Mouse (Mus musculus) testis, adult 2 months (tissue): ENCODE measurements at regions not wholly inside any gene's neighbourhood (a gene's known extent, or its start where the extent isn't known, plus 50 kb on each side); places are given as distances from the start of the nearest gene placed in this dataset.

Source experiments
- CTCF ChIP-seq: fragments of 200-500 bp; IDR thresholded peaks from 2 replicates; pipeline ENCODE4 v1.5.1; 2012; ENCODE audit warnings: low read depth, mild to moderate bottlenecking, inconsistent platforms, low read length, moderate library complexity; ENCODE audit not compliant: control insufficient read depth, insufficient read depth, insufficient replicate concordance
- POLR2A ChIP-seq: fragments of 200-500 bp; IDR thresholded peaks from 2 replicates; pipeline ENCODE4 v1.6.1; 2012; ENCODE audit warnings: low read depth, mild to moderate bottlenecking, inconsistent platforms, low read length, moderate library complexity; ENCODE audit not compliant: control insufficient read depth

DNA sequence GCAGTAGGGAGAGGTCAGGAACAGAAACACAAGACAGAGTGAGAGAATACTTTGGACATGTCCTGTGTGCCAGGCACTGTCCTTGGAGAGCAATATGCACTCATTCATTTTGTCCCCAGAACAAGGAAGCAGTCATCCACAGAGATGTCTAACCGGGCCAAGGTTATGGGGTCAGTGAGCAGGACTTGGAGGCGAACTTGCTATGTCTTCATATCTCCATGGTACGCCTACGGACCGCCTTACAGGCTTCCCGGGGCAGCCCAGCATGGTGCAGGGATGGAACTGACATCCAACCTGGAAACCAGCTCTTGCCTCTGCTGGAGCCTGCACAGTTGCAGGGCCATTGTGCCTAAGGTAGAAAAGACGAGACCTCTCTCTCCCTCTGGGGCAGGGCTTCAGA lies 51.9 kb upstream of the Zmiz1 start:
- TF ChIP-seq CTCF: no peak
- no peak for TF ChIP-seq POLR2A
